Mouse (Mus musculus) heart, adult 8-10 months (tissue): ENCODE results near the gene Ptgfr. TPM values are rescaled to one million over a fixed set of nuclear protein-coding genes. Genes with fewer than 3 reads are reported as not detected.
A peak's percentile ranks its signal among the peaks of the same experiment; 100 is the strongest.

ENCODE experiments used
- DNase-seq: peaks from one replicate; pipeline ENCODE4 v3.0.0; 2022; ENCODE audit warnings: low spot score
- total RNA-seq, 4 experiments: library from RNA; stranded (reverse); gene quantifications; 2 replicates each; pipeline ENCODE4 v1.2.4; 2022

The Ptgfr gene
- 1 to 10 TPM; 2.4 to 6.7 (median 3.9) TPM for total RNA-seq

GRCm38 (mm10) chr3:151836871-151837680 is at the start of gene Ptgfr:
Gene Ptgfr, minus strand, starts transcription at chr3:151837630.
- peak; percentile 71 for DNase-seq

- DNase-seq = no peak
Measured at GRCm38 (mm10) chr3:151883881-151884280, 46.5 kb upstream of the Ptgfr start.

GRCm38 (mm10) chr3:151879981-151880380 is 42.6 kb upstream of the Ptgfr start:
- DNase-seq = no peak

- DNase-seq = no peak
Measured at GRCm38 (mm10) chr3:151868970-151869369, 31.5 kb upstream of the Ptgfr start.

- DNase-seq = no peak
Measured at GRCm38 (mm10) chr3:151851344-151851743, 13.9 kb upstream of the Ptgfr start.

GRCm38 (mm10) chr3:151850621-151851020 is 13.2 kb upstream of the Ptgfr start:
- DNase-seq = no peak

GRCm38 (mm10) chr3:151846292-151846691 is 8.9 kb upstream of the Ptgfr start:
- no peak for DNase-seq

GRCm38 (mm10) chr3:151844361-151845154 is 7.1 kb upstream of the Ptgfr start:
- peak; percentile 53 for DNase-seq

GRCm38 (mm10) chr3:151840688-151841087 is 3.3 kb upstream of the Ptgfr start:
- no peak for DNase-seq

- DNase-seq = no peak
Measured at GRCm38 (mm10) chr3:151838372-151838771, 942 bp upstream of the Ptgfr start.

- no peak for DNase-seq
Measured at GRCm38 (mm10) chr3:151837749-151838148, 319 bp upstream of the Ptgfr start.

- no peak for DNase-seq
Measured at GRCm38 (mm10) chr3:151836451-151836850, 979 bp downstream of the Ptgfr start.

GRCm38 (mm10) chr3:151835831-151836230 is 1.6 kb downstream of the Ptgfr start:
- DNase-seq = no peak

GRCm38 (mm10) chr3:151827950-151828610 is 9.3 kb downstream of the Ptgfr start:
- DNase-seq = no peak

GRCm38 (mm10) chr3:151819811-151820210 is 17.6 kb downstream of the Ptgfr start:
- DNase-seq = no peak

GRCm38 (mm10) chr3:151818265-151818664 is 19.2 kb downstream of the Ptgfr start:
- peak; percentile 11 for DNase-seq

- no peak for DNase-seq
Measured at GRCm38 (mm10) chr3:151808613-151809012, 28.8 kb downstream of the Ptgfr start.

GRCm38 (mm10) chr3:151788622-151789021 is 48.8 kb downstream of the Ptgfr start:
- DNase-seq = no peak

GRCm38 (mm10) chr3:151775089-151775488 is 62.3 kb downstream of the Ptgfr start:
- DNase-seq = no peak

GRCm38 (mm10) chr3:151771074-151771473 is 66.4 kb downstream of the Ptgfr start:
- DNase-seq = no peak

- DNase-seq = no peak
Measured at GRCm38 (mm10) chr3:151749737-151750136, 87.7 kb downstream of the Ptgfr start, which contains the start of gene Ifi44. Gene Ifi44, minus strand, starts transcription at chr3:151749960.

- DNase-seq = no peak
Measured at GRCm38 (mm10) chr3:151748514-151748913, 88.9 kb downstream of the Ptgfr start.
